ENCODE assay signal across 19 mouse cellular contexts in the genomic region with DNA sequence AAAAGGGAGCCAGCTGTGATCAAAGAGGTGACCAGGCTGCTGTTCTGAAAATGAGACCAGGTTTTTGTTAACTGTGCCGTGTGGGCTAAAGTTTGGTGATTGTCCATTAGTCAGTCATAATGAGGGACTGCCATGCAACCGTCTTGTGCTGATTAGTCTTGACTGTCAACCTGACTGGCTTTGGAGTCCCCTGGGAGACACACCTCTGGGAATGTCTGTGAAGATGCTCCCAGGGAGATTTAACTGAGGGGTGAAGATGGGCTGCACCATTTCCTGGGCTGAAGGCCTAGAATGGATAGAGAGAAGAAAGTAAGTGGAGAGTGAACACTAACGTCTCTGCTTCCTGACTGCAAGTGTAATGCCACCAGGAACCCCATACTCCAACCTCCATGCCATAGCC.
DNase-seq lines count a peak whose midpoint lies in the region; ATAC-seq lines count a peak whose summit lies in the region.
"Had no signal": no experiment of that assay in that cellular context is flagged by ENCODE, and none has a peak within 500 bp of the region (broad histone marks: within the 10 kb centered on the region; RNA-seq: fewer than 3 reads in every experiment).

No protein-coding gene starts in this region.

- no peak overlapping the region for H3K9ac ChIP-seq in midbrain, embryonic 11.5 days (ENCODE audit: low read length)

- H3K4me1 ChIP-seq in midbrain, embryonic 11.5 days (ENCODE audit: control insufficient read depth, insufficient read depth, low read length), result no peaks in the 10 kb centered on the region
- H3K4me1 ChIP-seq in midbrain, embryonic 10.5 days, result no peaks in the 10 kb centered on the region

- WGBS in midbrain, embryonic 11.5 days, result 90% methylated on average over 3 of the region's 3 CpGs
- WGBS in midbrain, embryonic 10.5 days, result 88% methylated on average over 3 of the region's 3 CpGs

- H3K27me3 ChIP-seq in midbrain, embryonic 11.5 days (ENCODE audit: control insufficient read depth, insufficient read depth, low read length), result no peaks in the 10 kb centered on the region
- no peaks in the 10 kb centered on the region for H3K27me3 ChIP-seq in midbrain, embryonic 10.5 days (ENCODE audit: low read depth, poor library complexity, severe bottlenecking)
- H3K27me3 ChIP-seq: CH12.LX, Patski had no signal

- no peak for ATAC-seq in midbrain, embryonic 11.5 days (ENCODE audit: low FRiP score)
- ATAC-seq: activated CD4-positive, CD25-positive, alpha-beta regulatory T cell, adult 4 months; CD4-positive, CD25-positive, alpha-beta regulatory T cell, adult 4 months; Patski had no signal

- H3K27ac ChIP-seq in midbrain, embryonic 11.5 days (ENCODE audit: low read depth, low read length), result no peak overlapping the region
- no peak overlapping the region for H3K27ac ChIP-seq in midbrain, embryonic 10.5 days (replicated peaks)

- H3K9me3 ChIP-seq in midbrain, embryonic 11.5 days (ENCODE audit: control insufficient read depth, low read length), result no peaks in the 10 kb centered on the region
- no peaks in the 10 kb centered on the region for H3K9me3 ChIP-seq in midbrain, embryonic 10.5 days (replicated peaks)

- H3K36me3 ChIP-seq in midbrain, embryonic 11.5 days (ENCODE audit: control insufficient read depth, insufficient read depth, low read length), result no peaks in the 10 kb centered on the region
- no peaks in the 10 kb centered on the region for H3K36me3 ChIP-seq in midbrain, embryonic 10.5 days
- H3K36me3 ChIP-seq: G1E had no signal

- no peak overlapping the region for H3K4me2 ChIP-seq in midbrain, embryonic 11.5 days

- intact Hi-C loops in heart, postnatal 36 days (cut with DNase I), result no loop called here

- DNase-seq in heart, adult 11 months, result peak; percentile 68
- DNase-seq in heart, postnatal 36 days, result no peak
- peak; percentile 60 for DNase-seq in midbrain, embryonic 11.5 days (ENCODE audit: low spot score, missing footprints)
- DNase-seq in midbrain, embryonic 10.5 days (ENCODE audit: low spot score), result no peak
- DNase-seq: adrenal gland, adult 2 months; adrenal gland, adult 8-10 months; adrenal gland, postnatal 10 days; adrenal gland, postnatal 14 days; adrenal gland, postnatal 25 days; adrenal gland, postnatal 36 days; B cell, adult 2 months; cerebellum, adult 11 months; cerebellum, adult 11-12 months; cerebellum, adult 18-20 months had no signal

- no peak overlapping the region for H3K4me3 ChIP-seq in midbrain, embryonic 11.5 days (ENCODE audit: low read depth, low read length)
- H3K4me3 ChIP-seq in midbrain, embryonic 10.5 days, result no peak overlapping the region

Comparison
In these comparisons a context has a peak if more than half of its experiments do, and no peak if none do; other contexts are left out.
1. DNase-seq: peak in heart, adult 11 months (single experiment) and midbrain, embryonic 11.5 days (single experiment); none in heart, postnatal 36 days (0 of 2) and midbrain, embryonic 10.5 days (single experiment).